Mouse (Mus musculus): ENCODE results near the gene Rftn2. TPM values are rescaled to one million over a fixed set of nuclear protein-coding genes. Genes with fewer than 3 reads are reported as not detected.

Gene Rftn2
- polyA plus RNA-seq, 1 experiment from 2014 or later: 13.6 TPM

GRCm38 (mm10) chr1:55160218-55160617, 66.4 kb downstream of the Rftn2 start:
- 95% methylated on average over 3 of the region's 3 CpGs for WGBS
- H3K9me3 ChIP-seq (ENCODE audit: low read length): no peaks in the 10 kb centered on the region
- H3K36me3 ChIP-seq (ENCODE audit: insufficient read depth, low read length): peaks cover 13% of the 10 kb centered on the region; the same call in 1 of the 2 replicates
- no peak for DNase-seq (ENCODE audit: low spot score)
- TF ChIP-seq EP300 (IDR thresholded peaks at IDR 0.05): no peak
- no peak for TF ChIP-seq CTCF (IDR thresholded peaks at IDR 0.05)
- no peak overlapping the region for H3K27ac ChIP-seq (ENCODE audit: low read length)
- H3K27me3 ChIP-seq (replicated peaks; ENCODE audit: insufficient read depth, low read length): no peaks in the 10 kb centered on the region
- no peak for ATAC-seq
- H3K4me1 ChIP-seq (ENCODE audit: insufficient read depth, low read depth, low read length): no peaks in the 10 kb centered on the region
- H3K9ac ChIP-seq (replicated peaks; ENCODE audit: low read depth): no peak overlapping the region
- H3K4me2 ChIP-seq (replicated peaks; ENCODE audit: low read depth, low read length): no peak overlapping the region
- H3K4me3 ChIP-seq (ENCODE audit: low read depth, low read length): no peak overlapping the region

GRCm38 (mm10) chr1:55158821-55159220, 67.8 kb downstream of the Rftn2 start:
- Histone ChIP-seq H3K27ac (ENCODE audit: low read length) (no peak overlapping the region), H3K4me2 (replicated peaks; ENCODE audit: low read depth, low read length) (no peak overlapping the region), H3K9ac (replicated peaks; ENCODE audit: low read depth) (no peak overlapping the region), H3K36me3 (ENCODE audit: insufficient read depth, low read length) (peaks cover 13% of the 10 kb centered on the region; the same call in 1 of the 2 replicates), H3K4me1 (ENCODE audit: insufficient read depth, low read depth, low read length) (no peaks in the 10 kb centered on the region), H3K27me3 (replicated peaks; ENCODE audit: insufficient read depth, low read length) (no peaks in the 10 kb centered on the region), H3K9me3 (ENCODE audit: low read length) (no peaks in the 10 kb centered on the region), H3K4me3 (ENCODE audit: low read depth, low read length) (no peak overlapping the region)
- no peak for ATAC-seq
- no peak for DNase-seq (ENCODE audit: low spot score)
- WGBS: 90% methylated on average over 8 of the region's 8 CpGs
- TF ChIP-seq CTCF (IDR thresholded peaks at IDR 0.05): no peak
- TF ChIP-seq EP300 (IDR thresholded peaks at IDR 0.05): no peak

GRCm38 (mm10) chr1:55158211-55158610, 68.4 kb downstream of the Rftn2 start:
- ATAC-seq (no peak), DNase-seq (ENCODE audit: low spot score) (no peak)
- Histone ChIP-seq H3K4me1 (ENCODE audit: insufficient read depth, low read depth, low read length) (no peaks in the 10 kb centered on the region), H3K4me2 (replicated peaks; ENCODE audit: low read depth, low read length) (no peak overlapping the region), H3K4me3 (ENCODE audit: low read depth, low read length) (no peak overlapping the region), H3K27ac (ENCODE audit: low read length) (no peak overlapping the region), H3K9me3 (ENCODE audit: low read length) (no peaks in the 10 kb centered on the region), H3K36me3 (ENCODE audit: insufficient read depth, low read length) (peaks cover 15% of the 10 kb centered on the region; the same call in 1 of the 2 replicates), H3K9ac (replicated peaks; ENCODE audit: low read depth) (no peak overlapping the region), H3K27me3 (replicated peaks; ENCODE audit: insufficient read depth, low read length) (no peaks in the 10 kb centered on the region)
- 87% methylated on average over 3 of the region's 3 CpGs for WGBS
- no peak for TF ChIP-seq EP300 (IDR thresholded peaks at IDR 0.05)
- TF ChIP-seq CTCF (IDR thresholded peaks at IDR 0.05): no peak

DNA sequence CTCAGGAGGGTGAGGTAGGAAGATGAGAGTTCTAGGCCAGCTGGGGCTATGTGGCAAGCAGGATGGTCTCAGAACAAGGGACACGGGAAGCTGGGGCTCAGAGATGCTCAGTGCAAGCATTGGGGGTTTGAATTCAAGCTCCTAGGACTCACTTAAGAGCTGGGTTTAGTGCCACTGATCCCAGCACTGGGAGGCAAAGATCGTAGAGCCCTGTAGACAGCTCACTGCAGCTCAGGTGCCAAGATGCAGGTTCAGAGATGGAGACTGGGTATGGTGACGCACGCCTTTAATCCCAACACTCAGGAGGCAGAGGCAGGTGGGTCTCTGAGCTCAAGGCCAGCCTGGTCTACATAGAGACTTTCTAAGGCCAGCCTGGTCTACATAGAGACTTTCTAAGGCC, 69.3 kb downstream of the Rftn2 start:
- Histone ChIP-seq H3K9me3 (ENCODE audit: low read length) (no peaks in the 10 kb centered on the region), H3K4me2 (replicated peaks; ENCODE audit: low read depth, low read length) (no peak overlapping the region), H3K27ac (ENCODE audit: low read length) (no peak overlapping the region), H3K4me1 (ENCODE audit: insufficient read depth, low read depth, low read length) (no peaks in the 10 kb centered on the region), H3K4me3 (ENCODE audit: low read depth, low read length) (no peak overlapping the region), H3K36me3 (ENCODE audit: insufficient read depth, low read length) (peaks cover 15% of the 10 kb centered on the region; the same call in 1 of the 2 replicates), H3K27me3 (replicated peaks; ENCODE audit: insufficient read depth, low read length) (no peaks in the 10 kb centered on the region), H3K9ac (replicated peaks; ENCODE audit: low read depth) (no peak overlapping the region)
- ATAC-seq (no peak), DNase-seq (ENCODE audit: low spot score) (no peak)
- no peak for TF ChIP-seq EP300 (IDR thresholded peaks at IDR 0.05)
- TF ChIP-seq CTCF (IDR thresholded peaks at IDR 0.05): no peak
- WGBS: 95% methylated on average over 4 of the region's 4 CpGs

DNA sequence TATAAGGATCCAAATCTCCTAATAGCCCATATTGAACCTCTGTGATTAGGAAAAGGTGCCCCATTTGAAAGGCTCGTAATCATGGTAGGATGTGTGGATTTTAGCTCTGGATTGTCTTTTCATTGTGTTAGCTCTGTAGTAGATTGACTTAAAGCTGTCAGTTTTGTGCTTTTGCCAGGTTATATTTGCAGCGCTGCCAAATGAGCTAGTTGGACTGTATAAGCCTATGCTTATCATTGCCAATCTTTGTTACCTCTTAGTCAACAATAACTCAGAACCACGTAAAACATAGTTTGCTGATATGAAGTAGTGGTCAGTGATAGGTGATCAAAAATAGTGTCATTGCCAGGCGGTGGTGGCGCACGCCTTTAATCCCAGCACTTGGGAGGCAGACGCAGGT, 81.0 kb downstream of the Rftn2 start:
- H3K27me3 ChIP-seq (replicated peaks; ENCODE audit: insufficient read depth, low read length): no peaks in the 10 kb centered on the region
- TF ChIP-seq EP300 (IDR thresholded peaks at IDR 0.05): no peak
- no peak for TF ChIP-seq CTCF (IDR thresholded peaks at IDR 0.05)
- no peak overlapping the region for H3K9ac ChIP-seq (replicated peaks; ENCODE audit: low read depth)
- H3K4me1 ChIP-seq (ENCODE audit: insufficient read depth, low read depth, low read length): no peaks in the 10 kb centered on the region
- whole genome bisulfite sequencing: 89% methylated on average over 7 of the region's 7 CpGs
- DNase-seq (ENCODE audit: low spot score) (no peak), ATAC-seq (no peak)
- peaks cover 25% of the 10 kb centered on the region for H3K36me3 ChIP-seq (ENCODE audit: insufficient read depth, low read length)
- no peak overlapping the region for H3K4me3 ChIP-seq (ENCODE audit: low read depth, low read length)
- no peak overlapping the region for H3K27ac ChIP-seq (ENCODE audit: low read length)
- no peak overlapping the region for H3K4me2 ChIP-seq (replicated peaks; ENCODE audit: low read depth, low read length)
- no peaks in the 10 kb centered on the region for H3K9me3 ChIP-seq (ENCODE audit: low read length)

DNA sequence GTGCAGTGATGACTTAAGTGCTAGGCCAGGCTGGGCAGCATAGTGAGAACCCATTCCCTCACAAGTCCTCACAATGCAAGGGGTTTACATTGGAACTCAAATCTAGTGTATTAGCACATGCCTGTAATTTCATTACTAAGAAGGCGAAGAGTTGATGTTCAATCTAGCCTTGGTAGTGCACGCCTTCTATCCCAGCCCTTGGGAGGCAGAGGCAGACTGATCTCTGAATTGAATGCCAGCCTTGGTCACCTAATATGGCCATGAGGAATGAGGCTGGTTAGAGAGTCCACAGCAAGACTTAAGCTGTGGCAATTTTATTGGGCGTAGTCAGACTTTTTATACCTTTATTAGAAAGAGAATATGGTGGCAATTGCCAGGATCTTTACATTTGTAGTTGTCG, 82.2 kb downstream of the Rftn2 start:
- peaks cover 18% of the 10 kb centered on the region; the same call in 1 of the 2 replicates for H3K36me3 ChIP-seq (ENCODE audit: insufficient read depth, low read length)
- no peak for ATAC-seq
- 97% methylated on average over 4 of the region's 4 CpGs for WGBS

GRCm38 (mm10) chr1:55135846-55136245, 90.7 kb downstream of the Rftn2 start:
- no peak overlapping the region for H3K4me3 ChIP-seq (ENCODE audit: low read depth, low read length)
- peaks cover 11% of the 10 kb centered on the region; the same call in 1 of the 2 replicates for H3K4me1 ChIP-seq (ENCODE audit: insufficient read depth, low read depth, low read length)
- no peak overlapping the region for H3K27ac ChIP-seq (ENCODE audit: low read length)
- no peak for TF ChIP-seq EP300 (IDR thresholded peaks at IDR 0.05)
- peak; percentile 7; the same call in 1 of the 2 replicates for TF ChIP-seq CTCF (IDR thresholded peaks at IDR 0.05)
- no peak overlapping the region for H3K4me2 ChIP-seq (replicated peaks; ENCODE audit: low read depth, low read length)
- H3K9ac ChIP-seq (replicated peaks; ENCODE audit: low read depth): no peak overlapping the region
- H3K9me3 ChIP-seq (ENCODE audit: low read length): no peaks in the 10 kb centered on the region
- WGBS: 94% methylated on average over 1 of the region's 1 CpGs
- DNase-seq (ENCODE audit: low spot score): no peak
- no peaks in the 10 kb centered on the region for H3K27me3 ChIP-seq (replicated peaks; ENCODE audit: insufficient read depth, low read length)
- H3K36me3 ChIP-seq (ENCODE audit: insufficient read depth, low read length): 0 out of 2 replicates have a peak, but pooled peaks cover 9% of the 10 kb centered on the region
- no peak for ATAC-seq

More for the DNA sequence above, 82.2 kb downstream of the Rftn2 start:
- no peak overlapping the region for H3K27ac ChIP-seq (ENCODE audit: low read length)
- DNase-seq (ENCODE audit: low spot score): no peak
- no peaks in the 10 kb centered on the region for H3K9me3 ChIP-seq (ENCODE audit: low read length)
- no peak overlapping the region for H3K4me2 ChIP-seq (replicated peaks; ENCODE audit: low read depth, low read length)
- H3K27me3 ChIP-seq (replicated peaks; ENCODE audit: insufficient read depth, low read length): no peaks in the 10 kb centered on the region
- no peaks in the 10 kb centered on the region for H3K4me1 ChIP-seq (ENCODE audit: insufficient read depth, low read depth, low read length)
- TF ChIP-seq CTCF (IDR thresholded peaks at IDR 0.05) (no peak), EP300 (IDR thresholded peaks at IDR 0.05) (no peak)
- no peak overlapping the region for H3K4me3 ChIP-seq (ENCODE audit: low read depth, low read length)
- H3K9ac ChIP-seq (replicated peaks; ENCODE audit: low read depth): no peak overlapping the region

Data from lung, postnatal 0 days (tissue).